26 mouse cellular contexts compared by ENCODE assay signal in genomic region chr19:10338724-10339123, GRCm38 (mm10). TPM values are rescaled to one million over a fixed set of nuclear protein-coding genes. Genes with fewer than 3 reads are reported as not detected.
"Had no signal": no experiment of that assay in that cellular context is flagged by ENCODE, and none has a peak within 500 bp of the region (broad histone marks: within the 10 kb centered on the region; RNA-seq: fewer than 3 reads in every experiment).

No protein-coding gene starts in this region.

- H3K36me3 ChIP-seq: heart, embryonic 13.5 days; heart, embryonic 15.5 days; hindbrain, embryonic 13.5 days; hindbrain, embryonic 15.5 days; kidney, embryonic 15.5 days; limb, embryonic 13.5 days; limb, embryonic 15.5 days; liver, embryonic 12.5 days had no signal

- H3K4me1 ChIP-seq: liver, embryonic 12.5 days had no signal

- H3K4me2 ChIP-seq: heart, embryonic 11.5 days; heart, embryonic 13.5 days; heart, embryonic 15.5 days; hindbrain, embryonic 13.5 days; hindbrain, embryonic 15.5 days; kidney, embryonic 15.5 days; limb, embryonic 13.5 days; limb, embryonic 15.5 days; liver, embryonic 12.5 days had no signal

- H3K9me3 ChIP-seq: heart, embryonic 13.5 days; heart, embryonic 15.5 days; hindbrain, embryonic 13.5 days; hindbrain, embryonic 15.5 days; kidney, embryonic 15.5 days; limb, embryonic 13.5 days; limb, embryonic 15.5 days; liver, embryonic 12.5 days had no signal

- H3K9ac ChIP-seq: forebrain, postnatal 0 days; heart, embryonic 13.5 days; heart, embryonic 15.5 days; hindbrain, embryonic 15.5 days; kidney, embryonic 15.5 days; limb, embryonic 13.5 days; limb, embryonic 15.5 days; liver, embryonic 12.5 days had no signal

- H3K27ac ChIP-seq: heart, adult 2 months; heart, embryonic 13.5 days; heart, embryonic 15.5 days; hindbrain, embryonic 13.5 days; hindbrain, embryonic 15.5 days; hindbrain, postnatal 0 days; kidney, embryonic 15.5 days; kidney, postnatal 0 days; limb, embryonic 13.5 days; limb, embryonic 15.5 days; liver, embryonic 12.5 days had no signal

- DNase-seq: forebrain, postnatal 0 days; gastrocnemius, postnatal 14 days; gastrocnemius, postnatal 36 days; heart, adult 11 months; heart, adult 2 months; heart, postnatal 14 days; heart, postnatal 36 days; kidney, adult 18-20 months; kidney, adult 9 months; kidney, postnatal 14 days; kidney, postnatal 36 days; layer of hippocampus, adult 9-11 months; layer of hippocampus, postnatal 36 days; left cerebral cortex, postnatal 4 days had no signal

- ATAC-seq: forebrain, postnatal 0 days; hindbrain, postnatal 0 days; liver, embryonic 12.5 days had no signal

- H3K4me3 ChIP-seq: heart, adult 2 months; heart, embryonic 13.5 days; heart, embryonic 15.5 days; hindbrain, embryonic 13.5 days; hindbrain, embryonic 15.5 days; kidney, embryonic 15.5 days; limb, embryonic 13.5 days; limb, embryonic 15.5 days; liver, embryonic 12.5 days had no signal

RNA-seq across cellular contexts. Expression of gene Dagla, which starts 34.0 kb away (rescaled TPM):
- total RNA-seq: hematopoietic stem cell, adult 5-6 weeks had no signal

RNA-seq across cellular contexts. Expression of gene Syt7, which starts 50.2 kb away (rescaled TPM):
- total RNA-seq: hematopoietic stem cell, adult 5-6 weeks had no signal
